Mouse (Mus musculus) liver, postnatal 0 days (tissue): Measurements from ENCODE around the gene Hist1h1c.

Experiments
- CTCF ChIP-seq: sonication (generic); IDR thresholded peaks from 2 replicates; pipeline ENCODE4 v1.5.1; 2016; ENCODE audit warnings: antibody characterized with exemption, low read depth
- EP300 ChIP-seq: IDR thresholded peaks from 2 replicates; pipeline ENCODE4 v1.6.1; 2016; ENCODE audit warnings: antibody characterized with exemption, low read depth, mild to moderate bottlenecking

DNA sequence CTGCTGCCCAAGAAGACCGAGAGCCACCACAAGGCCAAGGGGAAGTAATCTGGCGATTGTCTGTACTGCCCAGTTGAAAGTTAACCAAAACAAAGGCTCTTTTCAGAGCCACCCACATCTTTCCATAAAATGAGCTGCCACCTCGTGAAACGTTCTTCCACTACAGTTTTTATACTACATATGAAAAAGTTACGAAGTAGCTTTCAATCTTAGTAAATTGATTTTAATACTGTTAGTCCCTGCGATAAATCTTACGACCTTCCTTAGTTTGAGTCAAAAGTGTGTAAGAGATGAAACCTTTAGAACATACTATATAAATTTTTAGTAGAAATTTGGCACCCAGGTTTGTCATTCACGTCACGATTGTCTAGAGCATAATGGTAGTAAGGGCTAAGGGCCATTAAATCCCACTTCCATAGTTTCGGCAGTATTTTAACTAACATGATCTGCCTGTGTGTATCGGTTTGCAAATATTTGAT lies 12.9 kb downstream of the Hist1h1c start:
- TF ChIP-seq CTCF (no peak; the same call in 1 of the 2 replicates), EP300 (no peak)
